Mouse (Mus musculus): ENCODE results near the gene Josd2. TPM values are rescaled to one million over a fixed set of nuclear protein-coding genes. Genes with fewer than 3 reads are reported as not detected.

Josd2 gene
- polyA plus RNA-seq, 1 experiment from 2014 or later: 157 TPM

DNA sequence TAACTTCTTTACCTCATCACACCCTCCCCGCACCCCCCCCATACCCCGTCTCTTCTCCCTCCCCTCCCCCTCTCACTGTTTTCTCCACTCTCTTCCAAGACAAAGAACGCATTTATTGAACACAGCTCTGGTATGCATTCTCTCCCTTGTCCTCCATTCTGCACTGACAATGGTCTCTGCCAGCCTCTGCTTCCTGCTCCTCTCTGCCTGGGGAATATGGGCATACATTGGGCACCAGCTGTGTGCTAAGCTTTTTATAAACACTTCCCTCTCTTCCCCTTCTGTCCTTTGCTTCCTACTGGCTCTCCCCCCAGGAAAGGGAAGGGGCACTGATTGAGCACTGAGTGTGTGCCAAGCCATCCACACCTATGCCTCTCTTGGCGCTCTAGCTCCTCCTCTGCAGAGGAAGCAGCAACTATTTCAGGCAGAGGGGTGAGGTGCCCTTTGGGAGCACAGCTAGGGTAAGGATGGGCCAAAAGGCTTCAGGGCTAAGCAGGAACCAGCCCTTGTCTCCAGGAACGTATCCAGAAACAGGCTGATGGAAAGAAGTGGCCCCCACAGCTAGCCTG lies 7.3 kb downstream of the Josd2 start:
- Histone ChIP-seq H3K9me3 (replicated peaks; ENCODE audit: control insufficient read depth, low read length) (no peaks in the 10 kb centered on the region), H3K4me1 (ENCODE audit: control insufficient read depth, insufficient read depth, low read length) (peaks cover 32% of the 10 kb centered on the region), H3K9ac (ENCODE audit: low read length) (peak overlapping the region; percentile 89), H3K36me3 (ENCODE audit: control insufficient read depth, insufficient read depth) (no peaks in the 10 kb centered on the region), H3K4me2 (ENCODE audit: low read depth, low read length) (peak overlapping the region; percentile 77), H3K27ac (ENCODE audit: low read length) (peak overlapping the region; percentile 99), H3K27me3 (ENCODE audit: control insufficient read depth, insufficient read depth, low read length) (no peaks in the 10 kb centered on the region), H3K4me3 (ENCODE audit: low read length) (peak overlapping the region; percentile 58)
- WGBS: 7% methylated on average over 5 of the region's 5 CpGs
- no peak for ATAC-seq (replicated peaks; ENCODE audit: extremely low read depth, insufficient read depth, low FRiP score)

DNA sequence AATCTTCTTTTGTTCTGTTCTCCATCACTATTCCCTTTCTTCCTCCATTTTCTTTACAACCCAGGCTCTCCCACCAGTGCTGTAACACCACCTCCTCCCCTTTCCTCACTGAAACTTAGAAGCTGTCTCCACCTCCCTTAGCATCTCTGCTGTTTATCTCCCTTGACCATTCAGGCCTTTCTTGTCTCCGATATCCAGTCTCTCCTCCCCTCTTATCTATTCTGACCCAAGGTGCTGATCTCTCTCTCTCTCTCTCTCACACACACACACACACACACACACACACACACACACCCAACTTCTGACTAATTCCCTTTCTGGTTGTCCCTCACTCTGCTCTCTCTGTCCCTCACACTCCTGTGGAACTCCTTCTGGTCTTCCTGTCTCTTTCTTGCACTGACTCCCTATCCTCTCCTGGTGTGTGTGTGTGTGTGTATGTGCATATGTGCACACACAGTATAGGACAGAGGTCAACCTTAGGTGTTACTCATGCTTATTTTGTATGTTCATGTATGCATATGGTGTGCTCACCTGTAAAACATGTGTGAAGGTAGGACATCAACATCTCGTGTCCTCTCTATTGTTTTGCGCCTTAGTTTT lies 15.2 kb downstream of the Josd2 start:
- WGBS: 34% methylated on average over 3 of the region's 3 CpGs
- peak overlapping the region; percentile 57 for H3K27ac ChIP-seq (ENCODE audit: low read length)
- H3K9ac ChIP-seq (ENCODE audit: low read length): peak overlapping the region; percentile 59
- no peaks in the 10 kb centered on the region; the same call in 1 of the 2 replicates for H3K27me3 ChIP-seq (ENCODE audit: control insufficient read depth, insufficient read depth, low read length)
- peak overlapping the region; percentile 71 for H3K4me2 ChIP-seq (ENCODE audit: low read depth, low read length)
- no peak for ATAC-seq (replicated peaks; ENCODE audit: extremely low read depth, insufficient read depth, low FRiP score)
- peak overlapping the region; percentile 37 for H3K4me3 ChIP-seq (ENCODE audit: low read length)
- H3K9me3 ChIP-seq (replicated peaks; ENCODE audit: control insufficient read depth, low read length): no peaks in the 10 kb centered on the region
- H3K36me3 ChIP-seq (ENCODE audit: control insufficient read depth, insufficient read depth): peaks cover 8% of the 10 kb centered on the region; the same call in 1 of the 2 replicates
- peaks cover 14% of the 10 kb centered on the region for H3K4me1 ChIP-seq (ENCODE audit: control insufficient read depth, insufficient read depth, low read length)

DNA sequence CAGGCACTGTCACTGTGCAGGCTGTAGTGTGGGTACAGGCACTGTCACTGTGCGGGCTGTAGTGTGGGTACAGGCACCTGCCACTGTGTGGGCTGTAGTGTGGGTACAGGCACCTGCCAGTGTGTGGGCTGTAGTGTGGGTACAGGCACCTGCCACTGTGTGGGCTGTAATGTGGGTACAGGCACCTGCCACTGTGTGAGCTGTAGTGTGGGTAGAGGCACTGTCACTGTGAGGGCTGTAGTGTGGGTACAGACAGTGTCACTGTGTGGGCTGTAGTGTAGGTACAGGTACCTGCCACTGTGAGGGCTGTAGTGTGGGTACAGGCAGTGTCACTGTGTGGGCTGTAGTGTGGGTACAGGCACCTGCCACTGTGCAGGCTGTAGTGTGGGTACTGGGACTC lies 16.3 kb downstream of the Josd2 start:
- Histone ChIP-seq H3K9ac (ENCODE audit: low read length) (0 out of 2 replicates have a peak overlapping the region, but pooled peaks have one; percentile 20), H3K27ac (ENCODE audit: low read length) (peak overlapping the region; percentile 53), H3K4me3 (ENCODE audit: low read length) (0 out of 2 replicates have a peak overlapping the region, but pooled peaks have one; percentile 4), H3K4me2 (ENCODE audit: low read depth, low read length) (peak overlapping the region; percentile 44), H3K36me3 (ENCODE audit: control insufficient read depth, insufficient read depth) (peaks cover 8% of the 10 kb centered on the region; the same call in 1 of the 2 replicates), H3K9me3 (replicated peaks; ENCODE audit: control insufficient read depth, low read length) (no peaks in the 10 kb centered on the region), H3K27me3 (ENCODE audit: control insufficient read depth, insufficient read depth, low read length) (no peaks in the 10 kb centered on the region; the same call in 1 of the 2 replicates), H3K4me1 (ENCODE audit: control insufficient read depth, insufficient read depth, low read length) (peaks cover 12% of the 10 kb centered on the region)
- WGBS: 88% methylated on average over 1 of the region's 1 CpGs
- ATAC-seq (replicated peaks; ENCODE audit: extremely low read depth, insufficient read depth, low FRiP score): no peak

DNA sequence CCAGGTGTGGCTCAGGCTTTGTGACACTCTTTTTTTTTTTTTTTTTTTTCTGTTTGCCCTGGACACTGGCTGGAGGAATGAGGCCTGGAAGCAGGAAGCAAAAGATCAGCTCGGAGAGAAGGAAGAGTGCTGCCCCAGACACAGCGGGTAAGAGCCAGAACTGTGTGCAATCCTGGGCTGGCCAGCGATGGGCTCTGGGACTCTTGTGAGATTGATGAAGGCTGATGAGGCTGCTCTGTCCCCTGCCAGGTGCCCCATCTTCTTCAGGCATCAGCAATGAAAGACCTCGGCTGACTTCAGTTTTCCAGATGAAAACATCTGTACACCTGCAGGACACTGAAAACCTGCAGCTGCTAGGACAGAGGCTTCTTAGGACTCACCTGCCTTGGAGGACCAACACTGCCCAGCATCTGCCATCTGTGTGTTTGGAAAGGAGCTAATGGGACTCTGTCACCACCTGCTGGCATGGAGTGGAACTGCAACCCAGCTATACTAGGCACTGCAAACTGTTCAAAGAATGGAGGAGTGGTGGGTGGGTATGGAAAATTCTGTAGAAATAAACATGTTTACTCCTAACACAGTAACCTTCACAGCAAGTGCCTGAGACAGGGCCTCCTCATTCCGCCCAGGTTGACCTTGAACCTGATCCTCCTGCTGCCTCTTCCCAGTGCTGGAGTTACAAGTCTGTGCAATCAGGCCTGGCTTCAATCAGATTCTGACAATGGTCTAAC lies 17.2 kb downstream of the Josd2 start:
- Histone ChIP-seq H3K27me3 (ENCODE audit: control insufficient read depth, insufficient read depth, low read length) (no peaks in the 10 kb centered on the region; the same call in 1 of the 2 replicates), H3K27ac (ENCODE audit: low read length) (peak overlapping the region; percentile 53), H3K4me2 (ENCODE audit: low read depth, low read length) (peak overlapping the region; percentile 44; the same call in 1 of the 2 replicates), H3K4me1 (ENCODE audit: control insufficient read depth, insufficient read depth, low read length) (peaks cover 12% of the 10 kb centered on the region), H3K36me3 (ENCODE audit: control insufficient read depth, insufficient read depth) (peaks cover 8% of the 10 kb centered on the region; the same call in 1 of the 2 replicates), H3K9me3 (replicated peaks; ENCODE audit: control insufficient read depth, low read length) (no peaks in the 10 kb centered on the region), H3K4me3 (ENCODE audit: low read length) (no peak overlapping the region; the same call in 1 of the 2 replicates), H3K9ac (ENCODE audit: low read length) (no peak overlapping the region)
- 31% methylated on average over 5 of the region's 5 CpGs for WGBS
- ATAC-seq (replicated peaks; ENCODE audit: extremely low read depth, insufficient read depth, low FRiP score): no peak

DNA sequence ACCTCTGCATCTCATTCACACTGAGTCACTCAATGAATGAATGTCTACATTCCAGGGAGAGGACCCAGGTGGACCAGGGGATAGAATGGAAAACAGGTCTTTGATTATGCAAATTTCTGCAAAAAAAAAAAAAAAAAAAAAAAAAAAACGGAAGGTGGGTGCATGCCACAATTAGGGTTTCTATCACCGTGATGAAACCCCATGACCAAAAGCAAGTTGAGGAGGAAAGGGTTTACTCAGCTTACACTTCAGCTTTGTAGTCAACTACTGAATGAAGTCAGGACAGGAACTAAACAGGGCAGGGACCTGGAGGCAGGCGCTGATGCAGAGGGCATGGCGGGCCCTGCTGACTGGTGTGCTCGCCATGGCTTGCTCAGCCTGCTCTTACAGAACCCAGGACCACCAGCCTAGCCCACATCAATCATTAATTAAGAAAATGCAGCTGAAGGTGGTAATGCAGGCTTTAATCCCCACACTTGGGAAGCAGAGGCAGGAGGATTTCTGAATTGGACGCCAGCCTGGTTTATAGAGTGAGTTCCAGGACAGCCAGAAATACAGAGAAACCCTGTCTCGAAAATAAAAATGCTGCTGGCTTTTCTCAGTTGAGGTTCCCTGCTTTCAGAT lies 17.9 kb downstream of the Josd2 start:
- H3K4me1 ChIP-seq (ENCODE audit: control insufficient read depth, insufficient read depth, low read length): peaks cover 15% of the 10 kb centered on the region
- H3K36me3 ChIP-seq (ENCODE audit: control insufficient read depth, insufficient read depth): peaks cover 8% of the 10 kb centered on the region; the same call in 1 of the 2 replicates
- no peaks in the 10 kb centered on the region for H3K27me3 ChIP-seq (ENCODE audit: control insufficient read depth, insufficient read depth, low read length)
- no peaks in the 10 kb centered on the region for H3K9me3 ChIP-seq (replicated peaks; ENCODE audit: control insufficient read depth, low read length)
- ATAC-seq (replicated peaks; ENCODE audit: extremely low read depth, insufficient read depth, low FRiP score): no peak
- no peak overlapping the region for H3K4me3 ChIP-seq (ENCODE audit: low read length)
- H3K4me2 ChIP-seq (ENCODE audit: low read depth, low read length): no peak overlapping the region
- H3K9ac ChIP-seq (ENCODE audit: low read length): no peak overlapping the region; the same call in 1 of the 2 replicates
- 59% methylated on average over 7 of the region's 7 CpGs for WGBS
- H3K27ac ChIP-seq (ENCODE audit: low read length): peak overlapping the region; percentile 61

DNA sequence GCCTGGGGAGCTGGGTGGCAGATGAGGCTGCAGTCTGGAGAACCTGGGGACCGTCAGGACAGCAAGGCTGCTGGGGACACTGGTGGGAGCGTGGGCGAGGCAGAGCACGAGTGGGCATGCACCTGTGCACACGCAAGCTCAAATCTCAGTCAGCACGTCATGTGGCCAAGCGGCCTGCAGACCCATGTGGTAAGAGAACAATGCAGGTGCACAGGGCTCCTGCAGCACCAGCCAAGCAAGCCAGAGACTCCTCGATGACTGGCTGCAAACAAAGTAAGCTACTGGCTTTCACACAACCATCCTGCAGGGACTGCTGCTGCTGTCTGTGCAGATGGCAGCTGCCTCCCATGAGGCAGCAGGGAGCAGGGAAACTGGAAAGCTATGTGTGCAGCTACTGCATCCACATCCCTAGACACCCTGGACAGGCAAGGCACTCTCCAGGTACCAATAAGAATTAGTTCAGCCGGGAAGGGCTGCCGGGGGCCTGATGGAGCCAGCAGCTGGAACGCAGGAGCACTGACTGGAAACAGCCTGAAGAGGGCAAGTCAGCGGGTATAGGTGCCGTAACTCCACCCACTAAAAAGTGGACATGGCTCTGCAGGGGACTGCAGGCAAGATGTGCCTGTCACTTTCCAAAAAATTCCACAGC lies 19.3 kb downstream of the Josd2 start:
- WGBS: 46% methylated on average over 13 of the region's 13 CpGs
- peaks cover 12% of the 10 kb centered on the region; the same call in 1 of the 2 replicates for H3K36me3 ChIP-seq (ENCODE audit: control insufficient read depth, insufficient read depth)
- peaks cover 15% of the 10 kb centered on the region for H3K4me1 ChIP-seq (ENCODE audit: control insufficient read depth, insufficient read depth, low read length)
- H3K4me3 ChIP-seq (ENCODE audit: low read length): no peak overlapping the region
- no peaks in the 10 kb centered on the region for H3K27me3 ChIP-seq (ENCODE audit: control insufficient read depth, insufficient read depth, low read length)
- no peaks in the 10 kb centered on the region for H3K9me3 ChIP-seq (replicated peaks; ENCODE audit: control insufficient read depth, low read length)
- peak overlapping the region; percentile 32; the same call in 1 of the 2 replicates for H3K9ac ChIP-seq (ENCODE audit: low read length)
- H3K4me2 ChIP-seq (ENCODE audit: low read depth, low read length): no peak overlapping the region
- no peak for ATAC-seq (replicated peaks; ENCODE audit: extremely low read depth, insufficient read depth, low FRiP score)
- H3K27ac ChIP-seq (ENCODE audit: low read length): peak overlapping the region; percentile 61

DNA sequence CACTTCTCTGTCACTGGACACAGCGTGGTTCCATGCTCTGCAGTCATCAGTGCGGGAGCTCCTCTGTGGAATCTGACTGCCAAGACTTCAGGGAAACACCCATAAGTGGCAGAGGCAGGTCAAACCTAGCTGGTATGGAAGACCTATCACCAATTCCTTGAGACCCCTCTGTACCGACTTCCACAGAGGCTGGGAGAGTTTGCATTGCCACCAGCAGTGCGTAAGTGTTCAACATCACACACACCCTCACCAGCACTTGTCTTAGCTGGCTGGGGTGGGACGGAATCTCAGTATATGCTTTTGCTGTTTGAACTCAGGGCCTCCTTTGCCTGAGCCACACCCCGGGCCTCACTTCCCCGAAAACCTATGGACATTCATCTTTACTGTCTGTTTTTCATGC lies 20.2 kb downstream of the Josd2 start:
- peaks cover 10% of the 10 kb centered on the region for H3K4me1 ChIP-seq (ENCODE audit: control insufficient read depth, insufficient read depth, low read length)
- no peak overlapping the region for H3K27ac ChIP-seq (ENCODE audit: low read length)
- WGBS: 82% methylated on average over 7 of the region's 7 CpGs
- no peak overlapping the region for H3K4me2 ChIP-seq (ENCODE audit: low read depth, low read length)
- ATAC-seq (replicated peaks; ENCODE audit: extremely low read depth, insufficient read depth, low FRiP score): no peak
- peaks cover 14% of the 10 kb centered on the region; the same call in 1 of the 2 replicates for H3K36me3 ChIP-seq (ENCODE audit: control insufficient read depth, insufficient read depth)
- no peaks in the 10 kb centered on the region for H3K27me3 ChIP-seq (ENCODE audit: control insufficient read depth, insufficient read depth, low read length)
- H3K9ac ChIP-seq (ENCODE audit: low read length): no peak overlapping the region
- no peaks in the 10 kb centered on the region for H3K9me3 ChIP-seq (replicated peaks; ENCODE audit: control insufficient read depth, low read length)
- no peak overlapping the region for H3K4me3 ChIP-seq (ENCODE audit: low read length)

DNA sequence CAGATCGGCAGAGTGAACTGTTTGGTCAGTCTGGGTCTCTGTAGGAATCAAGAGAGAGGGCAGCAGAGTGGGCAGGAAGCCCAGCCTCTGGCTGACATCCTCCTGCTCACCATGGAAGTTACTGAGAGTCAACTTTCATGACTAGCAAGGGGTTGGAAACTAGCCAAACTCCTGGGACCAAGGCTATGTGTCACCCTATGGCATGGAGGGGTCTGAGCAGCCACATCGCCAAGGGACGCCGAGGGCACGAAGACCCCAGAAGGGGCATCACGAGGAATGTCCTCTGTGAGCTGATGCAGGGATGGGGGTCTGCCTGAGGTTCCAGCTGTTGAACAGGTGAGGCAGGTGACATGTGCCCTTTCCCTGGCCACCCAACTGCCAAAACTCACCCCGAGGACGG lies 20.8 kb downstream of the Josd2 start:
- H3K4me3 ChIP-seq (ENCODE audit: low read length): no peak overlapping the region
- no peak overlapping the region for H3K9ac ChIP-seq (ENCODE audit: low read length)
- H3K27me3 ChIP-seq (ENCODE audit: control insufficient read depth, insufficient read depth, low read length): no peaks in the 10 kb centered on the region
- H3K9me3 ChIP-seq (replicated peaks; ENCODE audit: control insufficient read depth, low read length): no peaks in the 10 kb centered on the region
- WGBS: 82% methylated on average over 8 of the region's 8 CpGs
- H3K4me2 ChIP-seq (ENCODE audit: low read depth, low read length): no peak overlapping the region
- no peak for ATAC-seq (replicated peaks; ENCODE audit: extremely low read depth, insufficient read depth, low FRiP score)
- peaks cover 10% of the 10 kb centered on the region for H3K4me1 ChIP-seq (ENCODE audit: control insufficient read depth, insufficient read depth, low read length)
- H3K36me3 ChIP-seq (ENCODE audit: control insufficient read depth, insufficient read depth): peaks cover 14% of the 10 kb centered on the region; the same call in 1 of the 2 replicates
- no peak overlapping the region for H3K27ac ChIP-seq (ENCODE audit: low read length)
